ENCODE assay signal across 8 mouse cellular contexts in the genomic region with DNA sequence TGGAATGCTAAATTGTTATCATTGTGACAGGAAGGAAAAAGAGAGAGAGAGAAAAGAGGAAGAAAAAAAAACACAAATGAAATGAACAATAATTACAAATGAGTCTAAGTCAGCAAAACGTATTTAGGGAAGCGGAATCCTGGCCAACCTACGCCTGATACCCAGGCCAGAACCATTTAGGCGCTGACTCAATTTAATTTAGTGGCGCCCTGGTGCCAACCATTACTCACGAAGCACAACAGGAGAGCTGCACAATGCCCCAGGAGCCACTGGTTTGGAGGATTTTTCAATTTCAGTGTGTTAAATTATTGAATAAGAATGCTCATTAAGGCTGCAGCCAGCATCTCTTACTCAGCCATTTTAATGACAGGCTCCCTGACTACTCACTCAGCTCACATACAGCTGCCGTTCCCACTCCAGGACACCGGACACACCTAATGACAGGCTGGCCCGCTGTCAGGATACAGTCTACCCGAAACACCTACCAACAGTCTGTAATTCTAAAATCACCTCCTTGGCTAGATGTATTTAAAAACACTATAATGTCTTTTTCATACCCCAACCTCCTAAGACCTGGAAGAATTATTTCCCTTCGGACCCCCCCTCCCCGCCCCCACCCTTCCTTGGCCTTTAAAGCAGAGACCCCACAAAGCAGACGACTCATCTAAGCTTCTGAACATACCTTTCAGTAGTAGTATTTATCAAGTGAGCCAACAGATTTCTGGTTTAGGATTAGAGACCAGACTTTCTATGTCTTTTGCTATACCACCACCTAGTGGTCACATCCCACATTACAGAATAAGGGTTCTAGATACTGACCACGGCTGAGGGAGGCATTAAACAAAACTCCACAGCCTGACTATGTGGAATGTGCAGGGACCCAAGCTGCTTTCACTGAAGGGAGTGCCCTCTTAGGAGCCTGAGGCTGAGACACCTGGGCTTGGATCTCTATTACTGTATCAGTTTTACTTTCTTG. TPM values are rescaled to one million over a fixed set of nuclear protein-coding genes. Genes with fewer than 3 reads are reported as not detected.
A peak's percentile ranks its signal among the peaks of the same experiment; 100 is the strongest.
DNase-seq lines count a peak whose midpoint lies in the region; ATAC-seq and TF ChIP-seq lines count a peak whose summit lies in the region.

No protein-coding gene starts in this region.

- H3K9ac ChIP-seq in embryonic facial prominence, embryonic 14.5 days (ENCODE audit: low read depth, low read length): no peak overlapping the region
- no peak overlapping the region for H3K9ac ChIP-seq in intestine, embryonic 14.5 days (ENCODE audit: low read length)
- H3K9ac ChIP-seq in limb, embryonic 12.5 days (replicated peaks): no peak overlapping the region

- no peaks in the 10 kb centered on the region for H3K9me3 ChIP-seq in embryonic facial prominence, embryonic 14.5 days (ENCODE audit: control insufficient read depth, low read length)
- H3K9me3 ChIP-seq in intestine, embryonic 14.5 days (ENCODE audit: control insufficient read depth, low read length): no peaks in the 10 kb centered on the region
- no peaks in the 10 kb centered on the region for H3K9me3 ChIP-seq in limb, embryonic 12.5 days

- H3K27ac ChIP-seq in spleen, adult 2 months (ENCODE audit: insufficient read depth, low read length): no peak overlapping the region
- H3K27ac ChIP-seq in embryonic facial prominence, embryonic 14.5 days (replicated peaks; ENCODE audit: low read depth, low read length): no peak overlapping the region
- no peak overlapping the region for H3K27ac ChIP-seq in intestine, embryonic 14.5 days (ENCODE audit: low read depth)
- H3K27ac ChIP-seq in limb, embryonic 12.5 days: no peak overlapping the region

- WGBS in spleen, adult 2 months: 77% methylated on average over 14 of the region's 14 CpGs
- WGBS in embryonic facial prominence, embryonic 14.5 days: 68% methylated on average over 14 of the region's 14 CpGs
- 72% methylated on average over 14 of the region's 14 CpGs for WGBS in intestine, embryonic 14.5 days
- 71% methylated on average over 14 of the region's 14 CpGs for WGBS in limb, embryonic 12.5 days

- peaks cover 5% of the 10 kb centered on the region; the same call in 1 of the 2 replicates for H3K4me1 ChIP-seq in spleen, adult 2 months (ENCODE audit: control insufficient read depth, insufficient read depth, insufficient read length)
- H3K4me1 ChIP-seq in embryonic facial prominence, embryonic 14.5 days (ENCODE audit: control insufficient read depth, insufficient read depth, low read length): no peaks in the 10 kb centered on the region
- H3K4me1 ChIP-seq in intestine, embryonic 14.5 days (replicated peaks; ENCODE audit: control insufficient read depth, insufficient read depth, low read length): no peaks in the 10 kb centered on the region
- no peaks in the 10 kb centered on the region for H3K4me1 ChIP-seq in limb, embryonic 12.5 days (replicated peaks)

- peak; percentile 71; the same call in 1 of the 2 replicates for ATAC-seq in embryonic facial prominence, embryonic 14.5 days (ENCODE audit: low read depth)
- ATAC-seq in intestine, embryonic 14.5 days (replicated peaks; ENCODE audit: low FRiP score, low TSS enrichment, low read depth): peak; percentile 66; the same call in 1 of the 2 replicates
- ATAC-seq in limb, embryonic 12.5 days (ENCODE audit: insufficient number of reproducible peaks, insufficient read depth, low FRiP score, low TSS enrichment, low read depth): 0 out of 2 replicates have a peak, but pooled peaks have one; percentile 44

- DNase-seq in spleen, adult 2 months (ENCODE audit: low read depth in 1 of 2, low spot score in 2 of 2): peak; percentile 41 to 48
- DNase-seq in spleen, adult 12 weeks (ENCODE audit: low spot score): no peak
- DNase-seq in adipocyte (ENCODE audit: low spot score): peak; percentile 83
- DNase-seq in embryonic facial prominence, embryonic 14.5 days (ENCODE audit: low spot score): peak; percentile 87
- peak; percentile 74 for DNase-seq in intestine, embryonic 14.5 days (ENCODE audit: low spot score)
- DNase-seq in natural killer cell, adult 2 months (ENCODE audit: low spot score in 2 of 2): peak; percentile 61 to 64
- DNase-seq in ovary, adult 18-20 months (ENCODE audit: low spot score): no peak

- H3K27me3 ChIP-seq in spleen, adult 2 months (ENCODE audit: control insufficient read depth, insufficient read depth, low read length): no peaks in the 10 kb centered on the region
- no peaks in the 10 kb centered on the region for H3K27me3 ChIP-seq in embryonic facial prominence, embryonic 14.5 days (replicated peaks; ENCODE audit: control insufficient read depth, insufficient read depth, low read length)
- no peaks in the 10 kb centered on the region for H3K27me3 ChIP-seq in intestine, embryonic 14.5 days (replicated peaks; ENCODE audit: control insufficient read depth, insufficient read depth, low read length)
- no peaks in the 10 kb centered on the region for H3K27me3 ChIP-seq in limb, embryonic 12.5 days

- no peak for TF ChIP-seq POLR2A in spleen, adult 2 months (IDR thresholded peaks at IDR 0.05; ENCODE audit: low read depth, low read length)

- H3K4me3 ChIP-seq in spleen, adult 2 months (ENCODE audit: extremely low read depth, insufficient read depth, insufficient read length): no peak overlapping the region
- no peak overlapping the region for H3K4me3 ChIP-seq in embryonic facial prominence, embryonic 14.5 days (ENCODE audit: low read depth, low read length)
- H3K4me3 ChIP-seq in intestine, embryonic 14.5 days (ENCODE audit: low read depth, low read length): no peak overlapping the region
- H3K4me3 ChIP-seq in limb, embryonic 12.5 days (replicated peaks): no peak overlapping the region

- H3K4me2 ChIP-seq in embryonic facial prominence, embryonic 14.5 days (ENCODE audit: low read depth, low read length): no peak overlapping the region
- no peak overlapping the region for H3K4me2 ChIP-seq in intestine, embryonic 14.5 days (ENCODE audit: low read length)
- H3K4me2 ChIP-seq in limb, embryonic 12.5 days: no peak overlapping the region

- peaks cover 58% of the 10 kb centered on the region for H3K36me3 ChIP-seq in spleen, adult 2 months (ENCODE audit: control insufficient read depth, insufficient read depth, low read length)
- H3K36me3 ChIP-seq in embryonic facial prominence, embryonic 14.5 days (ENCODE audit: control insufficient read depth, insufficient read depth, low read length): peaks cover 6% of the 10 kb centered on the region; the same call in 1 of the 2 replicates
- H3K36me3 ChIP-seq in intestine, embryonic 14.5 days (ENCODE audit: control insufficient read depth, insufficient read depth, low read length): peaks cover 37% of the 10 kb centered on the region
- H3K36me3 ChIP-seq in limb, embryonic 12.5 days: peaks cover 7% of the 10 kb centered on the region

- TF ChIP-seq CTCF in spleen, adult 2 months (IDR thresholded peaks at IDR 0.05; ENCODE audit: extremely low read depth, insufficient read depth, insufficient read length, insufficient replicate concordance): 0 out of 2 replicates have a peak, but pooled peaks have one; percentile 9

RNA-seq across cellular contexts. Expression of gene Gpr68, which starts 17.9 kb away (rescaled TPM):
- polyA plus RNA-seq in spleen, adult 2 months (2012; rRNA removed): 14.0 and 18.2 TPM in 2 replicates
- polyA plus RNA-seq in embryonic facial prominence, embryonic 14.5 days (2014; fragmentation: Nextera tagmentation; extraction: Ambion mirVana): 0.18 and 0.46 TPM in 2 replicates
- 0.17 and 0.53 TPM in 2 replicates for polyA plus RNA-seq in intestine, embryonic 14.5 days (2014; fragmentation: Nextera tagmentation; extraction: Ambion mirVana)
- 0.13 and 0.17 TPM in 2 replicates for polyA plus RNA-seq in limb, embryonic 12.5 days (2016; fragmentation: Nextera tagmentation; extraction: Ambion mirVana)

Comparison
In these comparisons a context has a peak if more than half of its experiments do, and no peak if none do; other contexts are left out.
1. DNase-seq: peak in spleen, adult 2 months (2 of 2), adipocyte (single experiment), embryonic facial prominence, embryonic 14.5 days (single experiment), intestine, embryonic 14.5 days (single experiment) and natural killer cell, adult 2 months (2 of 2); none in spleen, adult 12 weeks (single experiment) and ovary, adult 18-20 months (single experiment).
2. Peak in every context shown above with its lines, with median percentiles within 50 percentile points of each other: ATAC-seq.